Mouse (Mus musculus): ENCODE results near the gene Frem1. TPM values are rescaled to one million over a fixed set of nuclear protein-coding genes. Genes with fewer than 3 reads are reported as not detected.
A peak's percentile ranks its signal among the peaks of the same experiment; 100 is the strongest.

Gene Frem1
- 6.4 and 6.6 TPM in 2 replicates for polyA plus RNA-seq (2015; fragmentation: Nextera tagmentation; extraction: Ambion mirVana)

DNA sequence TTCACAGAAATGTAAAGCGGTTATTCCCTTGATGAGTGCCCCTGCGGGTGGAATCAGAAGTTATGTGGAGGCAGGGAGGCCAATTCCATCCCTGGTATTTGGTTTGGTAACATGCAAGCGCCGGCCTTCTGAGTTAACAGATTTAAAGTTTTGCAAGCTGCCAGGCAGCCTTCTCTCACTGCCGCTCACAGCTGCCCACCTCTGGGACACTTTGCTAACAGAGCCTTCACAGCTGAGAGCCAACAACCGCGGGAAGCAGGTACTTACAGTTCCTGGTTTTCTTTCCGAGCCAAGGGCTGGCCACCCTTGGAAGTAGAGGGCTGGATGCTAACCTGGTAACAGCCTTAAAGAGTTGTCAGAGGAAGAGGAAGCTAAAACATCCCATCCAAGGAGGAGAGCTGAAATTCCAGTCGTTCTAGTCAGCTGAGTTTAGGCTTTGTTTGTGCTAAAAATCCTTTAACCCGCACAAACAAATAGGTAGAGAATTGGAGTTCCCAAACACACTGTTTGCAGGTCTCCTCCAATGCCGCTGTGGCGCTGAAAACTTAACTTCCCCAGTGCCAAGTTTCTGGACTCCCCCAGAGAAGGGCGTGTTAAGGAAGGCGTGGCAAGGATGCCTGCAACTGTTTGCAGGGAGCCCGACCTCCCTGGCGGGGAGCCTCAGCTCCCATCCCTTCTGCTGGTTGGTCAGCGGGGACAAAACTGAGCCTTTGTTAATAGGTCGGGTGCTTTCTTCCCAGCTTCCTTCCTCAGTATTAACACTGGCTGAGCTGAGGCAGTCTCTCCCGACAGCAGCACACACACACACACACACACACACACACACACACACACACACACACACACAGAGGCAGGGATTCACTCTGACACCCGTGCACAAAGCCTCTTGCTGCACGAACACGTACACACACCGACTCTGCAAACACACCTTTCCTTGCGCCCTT, at the start of gene Frem1:
TSS of gene Frem1 (minus strand) at position 706 of the 944 bp plus-strand sequence.
- WGBS = 3% methylated on average over 23 of the region's 24 CpGs

DNA sequence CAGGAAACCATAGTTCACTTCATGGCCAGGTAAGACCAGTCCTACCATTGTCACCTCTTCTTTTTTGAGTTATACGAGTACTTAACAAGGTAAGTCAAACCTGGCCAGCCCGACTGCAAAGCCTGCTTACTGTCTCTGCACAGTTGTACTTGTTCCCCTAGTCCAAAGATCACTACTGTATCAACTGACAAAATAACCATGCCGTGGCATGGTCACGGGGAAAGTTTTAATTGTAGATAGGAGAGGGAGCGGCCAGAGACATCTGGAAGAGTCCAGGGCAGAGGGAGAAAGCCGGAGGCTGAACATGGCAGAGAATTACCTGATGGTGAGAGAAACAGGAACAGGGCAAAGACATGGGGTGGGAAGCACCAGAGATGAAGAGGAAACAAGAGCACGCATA, 46.9 kb upstream of the Frem1 start:
- WGBS = 67% methylated on average over 7 of the region's 7 CpGs
- peak; percentile 88 for ATAC-seq

More for the DNA sequence above, at the start of gene Frem1:
- H3K4me2 ChIP-seq (replicated peaks) = peak within 1 kb of the TSS; percentile 55
- peak; percentile 84 for ATAC-seq
- H3K4me3 ChIP-seq (replicated peaks) = peak within 1 kb of the TSS; percentile 38
- H3K27ac ChIP-seq = peak within 1 kb of the TSS; percentile 77
- no peaks in the 10 kb centered on the region for H3K9me3 ChIP-seq
- H3K27me3 ChIP-seq (replicated peaks) = no peaks in the 10 kb centered on the region
- H3K36me3 ChIP-seq = no peaks in the 10 kb centered on the region
- peak within 1 kb of the TSS; percentile 47 for H3K9ac ChIP-seq
- H3K4me1 ChIP-seq (replicated peaks) = 0 out of 2 replicates have a peak, but pooled peaks cover 7% of the 10 kb centered on the region

DNA sequence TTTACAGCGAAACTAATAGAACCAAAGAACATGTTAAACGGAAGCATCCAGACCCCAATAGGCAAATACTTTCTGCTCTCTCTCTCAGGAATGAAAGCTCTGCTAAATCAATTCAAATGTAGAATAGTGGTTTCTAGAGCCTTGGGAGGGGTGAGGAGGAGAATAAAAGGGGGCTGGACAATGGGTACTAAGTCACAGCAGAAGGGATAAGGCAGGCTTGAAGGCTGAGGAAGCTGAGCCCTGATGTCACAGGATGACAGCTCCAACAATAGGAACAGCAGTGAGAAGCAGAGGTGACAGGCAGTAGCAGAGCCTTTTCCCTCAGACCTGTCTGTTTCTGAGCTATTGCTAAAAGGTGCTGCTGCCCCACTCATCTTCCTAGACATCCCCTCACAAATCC, 41.8 kb upstream of the Frem1 start:
- no peak overlapping the region for H3K27ac ChIP-seq
- 83% methylated on average over 2 of the region's 2 CpGs for WGBS
- no peaks in the 10 kb centered on the region for H3K36me3 ChIP-seq
- H3K4me1 ChIP-seq (replicated peaks) = no peaks in the 10 kb centered on the region
- ATAC-seq = no peak
- H3K9me3 ChIP-seq = no peaks in the 10 kb centered on the region
- H3K4me2 ChIP-seq (replicated peaks) = no peak overlapping the region
- no peaks in the 10 kb centered on the region for H3K27me3 ChIP-seq (replicated peaks)
- no peak overlapping the region for H3K4me3 ChIP-seq (replicated peaks)
- H3K9ac ChIP-seq = no peak overlapping the region

More for the DNA sequence above, 46.9 kb upstream of the Frem1 start:
- H3K4me3 ChIP-seq (replicated peaks) = no peak overlapping the region
- H3K27ac ChIP-seq = no peak overlapping the region
- no peak overlapping the region for H3K4me2 ChIP-seq (replicated peaks)
- no peaks in the 10 kb centered on the region for H3K36me3 ChIP-seq
- peaks cover under 1% of the 10 kb centered on the region; the same call in 1 of the 2 replicates for H3K4me1 ChIP-seq (replicated peaks)
- H3K9me3 ChIP-seq = no peaks in the 10 kb centered on the region
- H3K9ac ChIP-seq = no peak overlapping the region
- no peaks in the 10 kb centered on the region for H3K27me3 ChIP-seq (replicated peaks)

DNA sequence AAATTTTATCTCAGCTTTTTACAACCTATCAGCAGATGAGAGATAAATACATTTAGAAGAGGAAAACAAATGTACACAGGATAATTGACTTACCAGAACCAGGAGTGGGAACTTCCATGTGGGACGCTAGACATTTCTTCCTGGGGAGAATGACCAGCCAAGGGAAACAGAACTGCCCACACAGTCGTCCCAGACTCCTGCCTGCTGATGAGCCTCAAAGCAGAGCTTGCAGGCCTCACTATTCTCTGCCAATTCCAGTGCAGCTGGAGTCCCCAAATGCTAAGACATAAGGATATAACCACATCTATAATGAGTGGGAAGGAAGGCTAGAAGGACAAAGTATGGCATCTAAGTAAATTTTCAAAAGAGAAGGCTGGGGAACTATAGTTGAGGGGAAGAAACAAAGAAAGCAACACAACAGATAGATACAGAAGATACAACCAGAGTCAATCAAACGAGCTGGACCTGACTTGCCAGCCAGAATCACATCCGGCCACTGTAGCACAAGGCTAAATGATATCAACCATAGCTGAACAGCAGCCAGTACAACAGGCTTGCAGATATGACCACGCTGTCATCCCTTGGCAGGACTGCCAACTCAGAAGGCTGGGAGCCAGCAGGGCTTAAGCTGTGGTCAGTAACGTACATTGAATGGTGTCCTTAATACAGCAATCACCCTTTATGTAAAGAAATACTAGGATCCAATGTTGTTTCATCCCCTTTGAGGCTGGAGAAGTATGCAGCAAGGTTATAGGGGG, 38.7 kb upstream of the Frem1 start:
- Histone ChIP-seq H3K4me3 (replicated peaks) (no peak overlapping the region), H3K9me3 (no peaks in the 10 kb centered on the region), H3K27me3 (replicated peaks) (no peaks in the 10 kb centered on the region), H3K27ac (no peak overlapping the region), H3K9ac (no peak overlapping the region), H3K4me2 (replicated peaks) (no peak overlapping the region), H3K4me1 (replicated peaks) (no peaks in the 10 kb centered on the region), H3K36me3 (no peaks in the 10 kb centered on the region)
- WGBS = 73% methylated on average over 6 of the region's 6 CpGs
- ATAC-seq = no peak

DNA sequence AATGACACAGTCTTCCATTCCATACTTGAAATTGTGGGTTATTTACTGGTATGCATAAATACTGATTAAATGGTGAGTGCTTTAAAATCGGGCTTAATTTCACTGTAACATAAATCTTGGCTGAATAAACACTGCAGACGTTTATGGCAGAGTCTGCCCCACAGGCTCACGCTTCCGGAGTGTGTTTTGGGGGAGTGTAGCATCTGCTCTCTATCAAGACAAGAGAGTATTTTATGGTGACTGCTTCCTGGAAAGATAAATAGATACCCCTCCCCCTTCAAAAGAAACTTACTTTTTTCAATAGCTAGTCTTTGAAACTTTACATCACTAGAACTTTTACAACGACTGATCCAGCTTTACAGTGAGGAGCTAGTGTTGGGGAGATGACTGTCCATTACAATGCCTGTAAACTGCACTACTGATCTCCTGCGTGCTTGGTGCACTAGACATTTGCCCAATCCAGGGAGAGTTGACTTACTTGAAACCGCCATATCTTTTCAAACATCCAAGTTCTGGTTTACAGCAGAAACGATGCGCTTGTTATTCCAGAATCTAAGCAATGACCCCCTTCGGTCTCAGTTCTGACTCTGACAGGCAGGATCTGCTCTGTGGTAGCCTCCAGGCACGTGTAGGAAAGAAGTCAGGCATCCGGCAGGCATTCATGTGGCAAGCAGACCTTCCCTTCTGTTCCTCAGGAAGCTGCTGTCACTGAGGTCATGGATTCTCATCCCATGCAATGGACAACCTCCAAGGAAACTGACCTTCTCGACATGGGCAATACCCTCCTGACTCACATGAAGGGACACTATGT, 28.4 kb upstream of the Frem1 start:
- Histone ChIP-seq H3K4me1 (replicated peaks) (peaks cover 11% of the 10 kb centered on the region; the same call in 1 of the 2 replicates), H3K4me3 (replicated peaks) (no peak overlapping the region), H3K27me3 (replicated peaks) (no peaks in the 10 kb centered on the region), H3K27ac (peak overlapping the region; percentile 78), H3K36me3 (no peaks in the 10 kb centered on the region), H3K9me3 (no peaks in the 10 kb centered on the region), H3K4me2 (replicated peaks) (peak overlapping the region; percentile 37), H3K9ac (no peak overlapping the region)
- peak; percentile 94 for ATAC-seq
- WGBS = 10% methylated on average over 13 of the region's 13 CpGs

DNA sequence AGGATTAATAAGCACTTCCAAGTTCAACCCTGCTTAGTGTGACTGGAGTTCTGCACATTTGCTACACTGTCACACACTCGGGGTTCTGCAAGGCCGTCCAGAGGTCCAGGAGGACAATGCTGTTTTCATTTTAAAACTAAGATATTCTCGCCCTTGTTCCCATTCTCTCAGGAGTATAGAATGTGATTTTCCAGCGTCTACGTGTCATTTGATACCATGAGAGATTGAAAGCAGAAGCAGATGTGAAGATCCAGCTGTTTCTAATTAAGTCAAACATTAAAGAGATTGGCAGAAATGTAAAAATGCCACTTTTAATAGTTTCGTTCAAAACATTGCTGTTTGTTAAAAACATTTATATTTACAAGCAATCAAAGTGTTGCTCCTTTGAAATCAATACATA, 12.1 kb upstream of the Frem1 start:
- WGBS = 58% methylated on average over 6 of the region's 6 CpGs
- Histone ChIP-seq H3K4me2 (replicated peaks) (no peak overlapping the region), H3K9me3 (no peaks in the 10 kb centered on the region), H3K4me3 (replicated peaks) (no peak overlapping the region), H3K27ac (no peak overlapping the region), H3K9ac (no peak overlapping the region), H3K4me1 (replicated peaks) (no peaks in the 10 kb centered on the region), H3K27me3 (replicated peaks) (no peaks in the 10 kb centered on the region), H3K36me3 (no peaks in the 10 kb centered on the region)
- ATAC-seq = no peak

DNA sequence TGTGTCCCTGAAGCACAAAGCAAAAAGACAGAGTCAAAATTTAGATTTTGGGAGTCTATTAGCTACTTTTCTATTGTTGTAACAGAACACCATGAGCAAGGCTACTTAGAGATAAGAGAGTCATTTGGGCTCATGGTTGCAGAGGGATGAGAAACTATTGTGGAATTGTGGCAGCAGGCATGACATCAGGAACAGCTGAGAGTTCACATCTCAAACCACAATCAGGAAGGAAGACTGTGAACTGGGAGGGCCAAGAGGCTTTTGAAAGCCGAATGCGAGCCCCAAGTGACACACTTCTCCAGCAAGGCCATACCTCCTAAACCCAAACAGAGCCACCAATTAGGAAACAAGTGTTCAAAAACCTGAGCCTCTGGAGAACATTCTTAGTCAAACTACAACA, 9.4 kb upstream of the Frem1 start:
- WGBS = 80% methylated on average over 2 of the region's 2 CpGs
- no peaks in the 10 kb centered on the region for H3K9me3 ChIP-seq
- no peak for ATAC-seq

DNA sequence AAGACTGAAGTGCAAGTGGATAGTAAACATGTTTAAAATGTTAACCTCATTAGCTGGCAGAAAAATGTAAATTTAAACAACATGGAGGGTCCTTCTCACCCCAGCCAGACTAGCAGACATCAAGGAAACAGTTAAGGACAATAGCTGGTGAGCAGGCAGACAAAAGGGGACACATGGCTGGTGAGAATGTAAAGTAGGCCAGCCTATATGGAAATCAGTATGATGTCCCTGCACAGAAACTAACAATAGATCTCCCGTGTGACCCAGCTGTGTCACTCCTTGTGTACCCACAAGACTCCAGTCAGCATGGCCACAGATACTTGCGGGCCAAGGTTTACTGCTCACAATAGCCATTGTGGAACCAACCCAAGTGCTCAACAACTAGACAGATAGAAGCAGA, 6.5 kb upstream of the Frem1 start:
- no peaks in the 10 kb centered on the region for H3K36me3 ChIP-seq
- no peak overlapping the region for H3K9ac ChIP-seq
- no peaks in the 10 kb centered on the region for H3K27me3 ChIP-seq (replicated peaks)
- 80% methylated on average over 2 of the region's 2 CpGs for WGBS
- no peaks in the 10 kb centered on the region for H3K9me3 ChIP-seq
- no peak overlapping the region for H3K4me3 ChIP-seq (replicated peaks)
- no peak overlapping the region for H3K4me2 ChIP-seq (replicated peaks)
- H3K27ac ChIP-seq = no peak overlapping the region
- no peaks in the 10 kb centered on the region for H3K4me1 ChIP-seq (replicated peaks)
- ATAC-seq = no peak

More for the DNA sequence above, 9.4 kb upstream of the Frem1 start:
- no peaks in the 10 kb centered on the region for H3K4me1 ChIP-seq (replicated peaks)
- no peaks in the 10 kb centered on the region for H3K27me3 ChIP-seq (replicated peaks)
- H3K4me3 ChIP-seq (replicated peaks) = no peak overlapping the region
- no peaks in the 10 kb centered on the region for H3K36me3 ChIP-seq
- H3K27ac ChIP-seq = no peak overlapping the region
- H3K4me2 ChIP-seq (replicated peaks) = no peak overlapping the region
- H3K9ac ChIP-seq = no peak overlapping the region

DNA sequence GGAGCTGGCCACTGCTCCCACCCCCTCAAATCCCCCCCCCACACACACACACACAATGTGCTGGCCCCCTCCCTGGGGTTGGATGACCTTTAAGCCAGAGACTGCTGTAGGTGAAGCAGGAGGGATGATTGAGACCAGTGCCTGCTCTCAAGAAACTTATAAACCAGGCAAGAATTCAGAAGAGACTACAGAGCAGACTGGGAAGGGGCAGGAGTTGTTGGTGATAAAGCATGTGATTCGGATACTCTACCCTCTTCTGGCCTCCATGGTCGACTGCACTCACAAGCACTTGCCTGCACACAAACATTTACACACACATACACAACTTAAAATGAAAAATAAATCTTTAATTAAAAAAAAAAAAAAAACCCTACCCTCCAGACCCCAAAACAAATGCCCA, 6.0 kb upstream of the Frem1 start:
- ATAC-seq = no peak
- WGBS = 34% methylated on average over 2 of the region's 2 CpGs
- Histone ChIP-seq H3K4me1 (replicated peaks) (no peaks in the 10 kb centered on the region), H3K4me3 (replicated peaks) (no peak overlapping the region), H3K9ac (no peak overlapping the region), H3K27ac (no peak overlapping the region), H3K9me3 (no peaks in the 10 kb centered on the region), H3K4me2 (replicated peaks) (no peak overlapping the region), H3K27me3 (replicated peaks) (no peaks in the 10 kb centered on the region), H3K36me3 (no peaks in the 10 kb centered on the region)

DNA sequence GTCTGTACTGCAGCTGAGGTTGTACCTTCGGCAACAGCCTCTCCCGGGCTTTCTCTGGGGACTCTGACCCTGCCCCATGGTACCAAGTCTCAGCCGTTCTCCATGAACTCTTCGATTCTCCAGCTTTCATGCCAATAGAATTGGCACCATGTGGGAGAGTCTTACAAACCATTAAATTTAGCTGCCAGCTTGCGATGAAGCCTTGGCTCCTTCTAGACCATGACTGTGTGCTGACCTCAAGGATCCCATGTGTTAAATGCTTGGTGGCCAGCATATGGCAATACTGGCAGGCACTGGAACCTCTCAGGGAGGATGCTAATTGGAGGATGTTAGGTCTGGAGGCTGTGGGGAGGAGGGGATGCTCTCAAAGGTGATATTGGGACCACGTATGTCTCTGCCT, 4.4 kb upstream of the Frem1 start:
- Histone ChIP-seq H3K4me3 (replicated peaks) (no peak overlapping the region), H3K9me3 (no peaks in the 10 kb centered on the region), H3K27me3 (replicated peaks) (no peaks in the 10 kb centered on the region), H3K4me1 (replicated peaks) (no peaks in the 10 kb centered on the region), H3K36me3 (no peaks in the 10 kb centered on the region), H3K9ac (no peak overlapping the region), H3K27ac (no peak overlapping the region), H3K4me2 (replicated peaks) (no peak overlapping the region)
- no peak for ATAC-seq
- 97% methylated on average over 6 of the region's 6 CpGs for WGBS

DNA sequence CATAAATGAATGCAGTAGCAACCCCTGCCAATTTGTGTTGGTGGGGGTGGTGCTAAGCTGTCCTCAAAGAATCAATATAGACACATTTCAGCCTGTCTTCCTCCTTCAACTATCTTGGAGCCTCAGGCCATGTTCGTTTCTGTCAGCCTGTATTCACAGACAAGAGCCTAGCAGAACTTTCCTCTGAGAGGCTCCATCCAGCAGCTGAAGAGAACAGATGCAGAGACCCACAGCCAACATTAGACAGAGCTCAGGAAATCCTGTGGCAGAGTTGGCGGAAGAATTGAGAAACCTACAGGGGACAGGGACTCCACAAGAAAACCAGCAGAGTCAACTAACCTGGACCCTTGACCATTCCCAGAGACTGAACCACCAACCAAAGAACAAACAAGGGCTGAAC, 3.3 kb upstream of the Frem1 start:
- Histone ChIP-seq H3K9ac (no peak overlapping the region), H3K4me2 (replicated peaks) (no peak overlapping the region)
- WGBS = 70% methylated on average over 2 of the region's 2 CpGs

DNA sequence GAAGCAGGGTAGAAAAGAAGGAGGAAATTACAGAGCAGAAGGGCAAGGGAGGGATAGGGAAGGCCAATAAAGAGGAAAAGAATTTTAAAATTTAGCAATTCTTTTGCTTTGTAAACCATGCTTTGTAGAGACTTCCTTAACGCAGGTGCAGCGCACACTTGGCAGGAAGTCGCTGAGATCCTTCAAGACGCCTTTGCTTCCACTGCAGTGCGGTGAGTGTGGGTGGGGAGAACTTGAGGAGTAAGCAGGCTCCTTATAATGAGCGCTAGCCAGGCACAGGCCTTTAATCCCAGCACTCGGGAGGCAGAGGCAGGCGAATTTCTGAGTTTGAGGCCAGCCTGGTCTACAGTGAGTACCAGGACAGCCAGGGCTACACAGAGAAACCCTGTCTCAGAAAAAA, 1.1 kb upstream of the Frem1 start:
- H3K4me2 ChIP-seq (replicated peaks) = no peak overlapping the region
- H3K27ac ChIP-seq = no peak overlapping the region
- H3K9me3 ChIP-seq = no peaks in the 10 kb centered on the region
- H3K4me3 ChIP-seq (replicated peaks) = no peak overlapping the region
- H3K27me3 ChIP-seq (replicated peaks) = no peaks in the 10 kb centered on the region
- 0 out of 2 replicates have a peak, but pooled peaks cover 7% of the 10 kb centered on the region for H3K4me1 ChIP-seq (replicated peaks)
- whole genome bisulfite sequencing = 83% methylated on average over 8 of the region's 8 CpGs
- no peaks in the 10 kb centered on the region for H3K36me3 ChIP-seq
- no peak overlapping the region for H3K9ac ChIP-seq
- no peak for ATAC-seq

More for the DNA sequence above, 3.3 kb upstream of the Frem1 start:
- H3K27me3 ChIP-seq (replicated peaks) = no peaks in the 10 kb centered on the region
- H3K27ac ChIP-seq = no peak overlapping the region
- ATAC-seq = no peak
- no peaks in the 10 kb centered on the region for H3K36me3 ChIP-seq
- H3K4me1 ChIP-seq (replicated peaks) = no peaks in the 10 kb centered on the region
- H3K4me3 ChIP-seq (replicated peaks) = no peak overlapping the region
- H3K9me3 ChIP-seq = no peaks in the 10 kb centered on the region
